Mouse (Mus musculus): ENCODE results near the gene Pla2g12b. TPM values are rescaled to one million over a fixed set of nuclear protein-coding genes. Genes with fewer than 3 reads are reported as not detected.

Gene Pla2g12b
- polyA plus RNA-seq, 1 experiment = not detected

GRCm38 (mm10) chr10:59430701-59431218 is 27.3 kb downstream of the Pla2g12b start:
- Histone ChIP-seq H3K27ac (ENCODE audit: insufficient read depth, low read length) (no peak overlapping the region), H3K4me3 (ENCODE audit: insufficient read depth, low read length) (no peak overlapping the region), H3K4me1 (ENCODE audit: control insufficient read depth, insufficient read depth, low read length) (peaks cover 2% of the 10 kb centered on the region)
- no peak for TF ChIP-seq POLR2A (IDR thresholded peaks at IDR 0.05; ENCODE audit: extremely low read depth, insufficient read depth, low read length)
- no peak for TF ChIP-seq CTCF (IDR thresholded peaks at IDR 0.05; ENCODE audit: extremely low read depth, insufficient read depth, low read length)

GRCm38 (mm10) chr10:59435746-59436145 is 32.3 kb downstream of the Pla2g12b start:
- Histone ChIP-seq H3K4me1 (ENCODE audit: control insufficient read depth, insufficient read depth, low read length) (peaks cover 1% of the 10 kb centered on the region), H3K27ac (ENCODE audit: insufficient read depth, low read length) (no peak overlapping the region), H3K4me3 (ENCODE audit: insufficient read depth, low read length) (no peak overlapping the region)
- no peak for TF ChIP-seq CTCF (IDR thresholded peaks at IDR 0.05; ENCODE audit: extremely low read depth, insufficient read depth, low read length)
- TF ChIP-seq POLR2A (IDR thresholded peaks at IDR 0.05; ENCODE audit: extremely low read depth, insufficient read depth, low read length) = no peak

GRCm38 (mm10) chr10:59438651-59439050 is 35.2 kb downstream of the Pla2g12b start:
- TF ChIP-seq CTCF (IDR thresholded peaks at IDR 0.05; ENCODE audit: extremely low read depth, insufficient read depth, low read length) = no peak
- TF ChIP-seq POLR2A (IDR thresholded peaks at IDR 0.05; ENCODE audit: extremely low read depth, insufficient read depth, low read length) = no peak
- Histone ChIP-seq H3K27ac (ENCODE audit: insufficient read depth, low read length) (no peak overlapping the region), H3K4me1 (ENCODE audit: control insufficient read depth, insufficient read depth, low read length) (no peaks in the 10 kb centered on the region), H3K4me3 (ENCODE audit: insufficient read depth, low read length) (no peak overlapping the region)

GRCm38 (mm10) chr10:59439508-59439931 is 36.1 kb downstream of the Pla2g12b start:
- TF ChIP-seq POLR2A (IDR thresholded peaks at IDR 0.05; ENCODE audit: extremely low read depth, insufficient read depth, low read length) = no peak
- no peak for TF ChIP-seq CTCF (IDR thresholded peaks at IDR 0.05; ENCODE audit: extremely low read depth, insufficient read depth, low read length)
- Histone ChIP-seq H3K4me1 (ENCODE audit: control insufficient read depth, insufficient read depth, low read length) (no peaks in the 10 kb centered on the region), H3K27ac (ENCODE audit: insufficient read depth, low read length) (no peak overlapping the region), H3K4me3 (ENCODE audit: insufficient read depth, low read length) (no peak overlapping the region)

GRCm38 (mm10) chr10:59440177-59440576 is 36.7 kb downstream of the Pla2g12b start:
- Histone ChIP-seq H3K27ac (ENCODE audit: insufficient read depth, low read length) (no peak overlapping the region), H3K4me1 (ENCODE audit: control insufficient read depth, insufficient read depth, low read length) (no peaks in the 10 kb centered on the region), H3K4me3 (ENCODE audit: insufficient read depth, low read length) (no peak overlapping the region)
- TF ChIP-seq CTCF (IDR thresholded peaks at IDR 0.05; ENCODE audit: extremely low read depth, insufficient read depth, low read length) (no peak), POLR2A (IDR thresholded peaks at IDR 0.05; ENCODE audit: extremely low read depth, insufficient read depth, low read length) (no peak)

GRCm38 (mm10) chr10:59441735-59442134 is 38.3 kb downstream of the Pla2g12b start, which contains the start of gene Oit3:
Gene Oit3 (minus strand): TSS chr10:59441778.
- no peaks in the 10 kb centered on the region for H3K4me1 ChIP-seq (ENCODE audit: control insufficient read depth, insufficient read depth, low read length)
- H3K27ac ChIP-seq (ENCODE audit: insufficient read depth, low read length) = no peak within 1 kb of the TSS
- TF ChIP-seq POLR2A (IDR thresholded peaks at IDR 0.05; ENCODE audit: extremely low read depth, insufficient read depth, low read length) = no peak
- no peak for TF ChIP-seq CTCF (IDR thresholded peaks at IDR 0.05; ENCODE audit: extremely low read depth, insufficient read depth, low read length)
- H3K4me3 ChIP-seq (ENCODE audit: insufficient read depth, low read length) = no peak within 1 kb of the TSS

GRCm38 (mm10) chr10:59443212-59443611 is 39.8 kb downstream of the Pla2g12b start:
- Histone ChIP-seq H3K4me1 (ENCODE audit: control insufficient read depth, insufficient read depth, low read length) (no peaks in the 10 kb centered on the region), H3K4me3 (ENCODE audit: insufficient read depth, low read length) (no peak overlapping the region), H3K27ac (ENCODE audit: insufficient read depth, low read length) (no peak overlapping the region)
- TF ChIP-seq CTCF (IDR thresholded peaks at IDR 0.05; ENCODE audit: extremely low read depth, insufficient read depth, low read length) (no peak), POLR2A (IDR thresholded peaks at IDR 0.05; ENCODE audit: extremely low read depth, insufficient read depth, low read length) (no peak)

GRCm38 (mm10) chr10:59444106-59444505 is 40.6 kb downstream of the Pla2g12b start:
- Histone ChIP-seq H3K4me3 (ENCODE audit: insufficient read depth, low read length) (no peak overlapping the region), H3K4me1 (ENCODE audit: control insufficient read depth, insufficient read depth, low read length) (no peaks in the 10 kb centered on the region), H3K27ac (ENCODE audit: insufficient read depth, low read length) (no peak overlapping the region)
- TF ChIP-seq POLR2A (IDR thresholded peaks at IDR 0.05; ENCODE audit: extremely low read depth, insufficient read depth, low read length) (no peak), CTCF (IDR thresholded peaks at IDR 0.05; ENCODE audit: extremely low read depth, insufficient read depth, low read length) (no peak)

GRCm38 (mm10) chr10:59444635-59445034 is 41.2 kb downstream of the Pla2g12b start:
- H3K4me3 ChIP-seq (ENCODE audit: insufficient read depth, low read length) = no peak overlapping the region
- no peak overlapping the region for H3K27ac ChIP-seq (ENCODE audit: insufficient read depth, low read length)
- TF ChIP-seq CTCF (IDR thresholded peaks at IDR 0.05; ENCODE audit: extremely low read depth, insufficient read depth, low read length) (no peak), POLR2A (IDR thresholded peaks at IDR 0.05; ENCODE audit: extremely low read depth, insufficient read depth, low read length) (no peak)
- H3K4me1 ChIP-seq (ENCODE audit: control insufficient read depth, insufficient read depth, low read length) = no peaks in the 10 kb centered on the region

GRCm38 (mm10) chr10:59446911-59447437 is 43.5 kb downstream of the Pla2g12b start:
- no peak overlapping the region for H3K27ac ChIP-seq (ENCODE audit: insufficient read depth, low read length)
- no peaks in the 10 kb centered on the region for H3K4me1 ChIP-seq (ENCODE audit: control insufficient read depth, insufficient read depth, low read length)
- TF ChIP-seq CTCF (IDR thresholded peaks at IDR 0.05; ENCODE audit: extremely low read depth, insufficient read depth, low read length) (no peak), POLR2A (IDR thresholded peaks at IDR 0.05; ENCODE audit: extremely low read depth, insufficient read depth, low read length) (no peak)
- no peak overlapping the region for H3K4me3 ChIP-seq (ENCODE audit: insufficient read depth, low read length)
